Mouse (Mus musculus): ENCODE data around the gene Brip1. TPM values are rescaled to one million over a fixed set of nuclear protein-coding genes. Genes with fewer than 3 reads are reported as not detected.
"Not testable (repeated sequence)": the region's sequence is repeated elsewhere in the genome, so short reads cannot be mapped to it uniquely, and the experiment has no call there.

The Brip1 gene
- polyA plus RNA-seq, 1 experiment = 0.16 TPM

- H3K36me3 ChIP-seq (replicated peaks; ENCODE audit: low read length) = peaks cover 47% of the 10 kb centered on the region
These were observed 1.1 kb upstream of the Brip1 start for GRCm38 (mm10) chr11:86201901-86202675.

GRCm38 (mm10) chr11:86200460-86201021 lies 452 bp downstream of the Brip1 start:
- H3K27me3 ChIP-seq (replicated peaks) = no peaks in the 10 kb centered on the region
- peaks cover 35% of the 10 kb centered on the region for H3K36me3 ChIP-seq (replicated peaks; ENCODE audit: low read length)
- TF ChIP-seq FLI1 (IDR thresholded peaks at IDR 0.05; ENCODE audit: low read length) = no peak
- TF ChIP-seq GATA1 (IDR thresholded peaks at IDR 0.05; ENCODE audit: borderline replicate concordance, low read length) = no peak

More at GRCm38 (mm10) chr11:86201901-86202675, 1.1 kb upstream of the Brip1 start:
- H3K4me3 ChIP-seq (replicated peaks) = peak overlapping the region; percentile 98
- no peaks in the 10 kb centered on the region for H3K9me3 ChIP-seq
- no peaks in the 10 kb centered on the region for H3K27me3 ChIP-seq (replicated peaks)
- TF ChIP-seq FLI1 (IDR thresholded peaks at IDR 0.05; ENCODE audit: low read length) (no peak), GATA1 (IDR thresholded peaks at IDR 0.05; ENCODE audit: borderline replicate concordance, low read length) (no peak)
- peaks cover 36% of the 10 kb centered on the region for H3K4me1 ChIP-seq

GRCm38 (mm10) chr11:86199733-86200132 lies 1.3 kb downstream of the Brip1 start:
- Histone ChIP-seq H3K9me3 (no peaks in the 10 kb centered on the region), H3K4me1 (peaks cover 26% of the 10 kb centered on the region), H3K36me3 (replicated peaks; ENCODE audit: low read length) (peaks cover 33% of the 10 kb centered on the region), H3K4me3 (replicated peaks) (peak overlapping the region; percentile 98), H3K27me3 (replicated peaks) (no peaks in the 10 kb centered on the region)
- TF ChIP-seq FLI1 (IDR thresholded peaks at IDR 0.05; ENCODE audit: low read length) = no peak
- TF ChIP-seq GATA1 (IDR thresholded peaks at IDR 0.05; ENCODE audit: borderline replicate concordance, low read length) = no peak

More at GRCm38 (mm10) chr11:86200460-86201021, 452 bp downstream of the Brip1 start:
- no peaks in the 10 kb centered on the region for H3K9me3 ChIP-seq
- H3K4me1 ChIP-seq = peaks cover 32% of the 10 kb centered on the region
- peak overlapping the region; percentile 98 for H3K4me3 ChIP-seq (replicated peaks)

- not testable (repeated sequence) for H3K36me3 ChIP-seq (replicated peaks; ENCODE audit: low read length); H3K4me1 ChIP-seq; H3K9me3 ChIP-seq; H3K4me3 ChIP-seq (replicated peaks); H3K27me3 ChIP-seq (replicated peaks)
These were observed 15.8 kb downstream of the Brip1 start for GRCm38 (mm10) chr11:86185224-86185623.

GRCm38 (mm10) chr11:86175833-86176232 lies 25.2 kb downstream of the Brip1 start:
- peaks cover 2% of the 10 kb centered on the region for H3K36me3 ChIP-seq (replicated peaks; ENCODE audit: low read length)
- H3K4me3 ChIP-seq (replicated peaks) = no peak overlapping the region
- H3K4me1 ChIP-seq = no peaks in the 10 kb centered on the region
- no peaks in the 10 kb centered on the region for H3K27me3 ChIP-seq (replicated peaks)
- TF ChIP-seq FLI1 (IDR thresholded peaks at IDR 0.05; ENCODE audit: low read length) (no peak), GATA1 (IDR thresholded peaks at IDR 0.05; ENCODE audit: borderline replicate concordance, low read length) (no peak)
- no peaks in the 10 kb centered on the region for H3K9me3 ChIP-seq

- TF ChIP-seq GATA1 (IDR thresholded peaks at IDR 0.05; ENCODE audit: borderline replicate concordance, low read length) = no peak
- no peak for TF ChIP-seq FLI1 (IDR thresholded peaks at IDR 0.05; ENCODE audit: low read length)
- H3K27me3 ChIP-seq (replicated peaks) = no peaks in the 10 kb centered on the region
- no peaks in the 10 kb centered on the region for H3K4me1 ChIP-seq
- no peak overlapping the region for H3K4me3 ChIP-seq (replicated peaks)
- peaks cover 4% of the 10 kb centered on the region for H3K36me3 ChIP-seq (replicated peaks; ENCODE audit: low read length)
- H3K9me3 ChIP-seq = no peaks in the 10 kb centered on the region
These were observed 26.8 kb downstream of the Brip1 start for GRCm38 (mm10) chr11:86174173-86174572.

- H3K9me3 ChIP-seq = no peaks in the 10 kb centered on the region
- TF ChIP-seq GATA1 (IDR thresholded peaks at IDR 0.05; ENCODE audit: borderline replicate concordance, low read length) (no peak), FLI1 (IDR thresholded peaks at IDR 0.05; ENCODE audit: low read length) (no peak)
- H3K36me3 ChIP-seq (replicated peaks; ENCODE audit: low read length) = peaks cover 6% of the 10 kb centered on the region
- no peaks in the 10 kb centered on the region for H3K4me1 ChIP-seq
- no peaks in the 10 kb centered on the region for H3K27me3 ChIP-seq (replicated peaks)
- no peak overlapping the region for H3K4me3 ChIP-seq (replicated peaks)
These were observed 30.2 kb downstream of the Brip1 start for GRCm38 (mm10) chr11:86170743-86171142.

- Histone ChIP-seq H3K36me3 (replicated peaks; ENCODE audit: low read length) (peaks cover 3% of the 10 kb centered on the region), H3K4me1 (peaks cover 5% of the 10 kb centered on the region), H3K4me3 (replicated peaks) (no peak overlapping the region), H3K27me3 (replicated peaks) (no peaks in the 10 kb centered on the region), H3K9me3 (no peaks in the 10 kb centered on the region)
- TF ChIP-seq GATA1 (IDR thresholded peaks at IDR 0.05; ENCODE audit: borderline replicate concordance, low read length) = no peak
- no peak for TF ChIP-seq FLI1 (IDR thresholded peaks at IDR 0.05; ENCODE audit: low read length)
These were observed 40.7 kb downstream of the Brip1 start for GRCm38 (mm10) chr11:86160251-86160650.

GRCm38 (mm10) chr11:86158950-86159349 lies 42.0 kb downstream of the Brip1 start:
- no peak for TF ChIP-seq GATA1 (IDR thresholded peaks at IDR 0.05; ENCODE audit: borderline replicate concordance, low read length)
- no peak for TF ChIP-seq FLI1 (IDR thresholded peaks at IDR 0.05; ENCODE audit: low read length)
- Histone ChIP-seq H3K36me3 (replicated peaks; ENCODE audit: low read length) (peaks cover 3% of the 10 kb centered on the region), H3K4me3 (replicated peaks) (no peak overlapping the region), H3K4me1 (peaks cover 5% of the 10 kb centered on the region), H3K27me3 (replicated peaks) (no peaks in the 10 kb centered on the region), H3K9me3 (no peaks in the 10 kb centered on the region)

- Histone ChIP-seq H3K4me1 (no peaks in the 10 kb centered on the region), H3K4me3 (replicated peaks) (no peak overlapping the region), H3K27me3 (replicated peaks) (no peaks in the 10 kb centered on the region), H3K9me3 (no peaks in the 10 kb centered on the region), H3K36me3 (replicated peaks; ENCODE audit: low read length) (peaks cover 8% of the 10 kb centered on the region)
- TF ChIP-seq GATA1 (IDR thresholded peaks at IDR 0.05; ENCODE audit: borderline replicate concordance, low read length) (no peak), FLI1 (IDR thresholded peaks at IDR 0.05; ENCODE audit: low read length) (no peak)
These were observed 45.4 kb downstream of the Brip1 start for GRCm38 (mm10) chr11:86155638-86156037.
